Mouse (Mus musculus): ENCODE data around the gene Pgls. TPM values are rescaled to one million over a fixed set of nuclear protein-coding genes. Genes with fewer than 3 reads are reported as not detected.

Pgls gene
- polyA plus RNA-seq, 1 experiment from 2014 or later = 152 TPM

- H3K27me3 ChIP-seq (replicated peaks; ENCODE audit: control insufficient read depth, insufficient read depth, low read length) = no peaks in the 10 kb centered on the region
- H3K4me3 ChIP-seq (ENCODE audit: low read depth, low read length) = peak overlapping the region; percentile 90
- no peak for TF ChIP-seq CTCF (IDR thresholded peaks at IDR 0.05; ENCODE audit: low read depth)
- no peaks in the 10 kb centered on the region; the same call in 1 of the 2 replicates for H3K4me1 ChIP-seq (replicated peaks; ENCODE audit: control insufficient read depth, insufficient read depth, low read length)
- no peaks in the 10 kb centered on the region for H3K9me3 ChIP-seq (ENCODE audit: control insufficient read depth)
- H3K27ac ChIP-seq (ENCODE audit: low read depth, low read length) = peak overlapping the region; percentile 68
- H3K36me3 ChIP-seq (ENCODE audit: control insufficient read depth, insufficient read depth) = peaks cover 34% of the 10 kb centered on the region
- H3K4me2 ChIP-seq (replicated peaks; ENCODE audit: low read depth) = peak overlapping the region; percentile 84
- WGBS = 19% methylated on average over 5 of the region's 5 CpGs
- ATAC-seq = no peak
- 0 out of 2 replicates have a peak overlapping the region, but pooled peaks have one; percentile 74 for H3K9ac ChIP-seq (ENCODE audit: low read depth, low read length)
These were observed 20.2 kb downstream of the Pgls start for GRCm38 (mm10) chr8:71612141-71612540.

- H3K4me2 ChIP-seq (replicated peaks; ENCODE audit: low read depth) = no peak overlapping the region
- ATAC-seq = no peak
- WGBS = 60% methylated on average over 4 of the region's 4 CpGs
- H3K36me3 ChIP-seq (ENCODE audit: control insufficient read depth, insufficient read depth) = peaks cover 47% of the 10 kb centered on the region
- no peak overlapping the region for H3K9ac ChIP-seq (ENCODE audit: low read depth, low read length)
- H3K4me1 ChIP-seq (replicated peaks; ENCODE audit: control insufficient read depth, insufficient read depth, low read length) = no peaks in the 10 kb centered on the region; the same call in 1 of the 2 replicates
- no peak overlapping the region for H3K27ac ChIP-seq (ENCODE audit: low read depth, low read length)
- no peak for TF ChIP-seq CTCF (IDR thresholded peaks at IDR 0.05; ENCODE audit: low read depth)
- no peaks in the 10 kb centered on the region for H3K9me3 ChIP-seq (ENCODE audit: control insufficient read depth)
- H3K4me3 ChIP-seq (ENCODE audit: low read depth, low read length) = no peak overlapping the region
- H3K27me3 ChIP-seq (replicated peaks; ENCODE audit: control insufficient read depth, insufficient read depth, low read length) = no peaks in the 10 kb centered on the region
These were observed 21.4 kb downstream of the Pgls start for GRCm38 (mm10) chr8:71613418-71613817.

DNA sequence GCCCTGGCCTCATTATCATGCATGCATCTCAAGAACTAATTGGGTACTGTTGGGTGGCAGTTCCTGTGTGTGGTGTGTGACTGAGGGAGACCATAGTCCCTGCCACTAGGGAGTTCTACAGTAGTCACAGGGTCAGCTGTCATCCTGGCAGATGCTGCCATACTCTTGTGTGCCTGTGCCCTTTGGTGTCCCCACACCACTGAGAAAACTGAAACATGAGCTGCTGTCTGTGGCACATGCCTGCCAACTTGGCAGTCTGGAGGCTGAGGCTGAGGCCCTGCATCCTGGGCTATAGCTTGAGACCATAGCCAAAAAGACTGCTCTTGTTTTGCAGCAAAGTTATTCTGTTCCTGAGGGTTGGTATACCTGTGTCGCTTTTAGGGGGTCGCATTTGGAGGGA is 27.8 kb downstream of the Pgls start:
- no peak overlapping the region for H3K27ac ChIP-seq (ENCODE audit: low read depth, low read length)
- no peak overlapping the region for H3K4me3 ChIP-seq (ENCODE audit: low read depth, low read length)
- H3K27me3 ChIP-seq (replicated peaks; ENCODE audit: control insufficient read depth, insufficient read depth, low read length) = no peaks in the 10 kb centered on the region
- H3K9me3 ChIP-seq (ENCODE audit: control insufficient read depth) = peaks cover 12% of the 10 kb centered on the region
- 98% methylated on average over 2 of the region's 2 CpGs for WGBS
- no peaks in the 10 kb centered on the region for H3K4me1 ChIP-seq (replicated peaks; ENCODE audit: control insufficient read depth, insufficient read depth, low read length)
- H3K36me3 ChIP-seq (ENCODE audit: control insufficient read depth, insufficient read depth) = peaks cover 93% of the 10 kb centered on the region
- TF ChIP-seq CTCF (IDR thresholded peaks at IDR 0.05; ENCODE audit: low read depth) = no peak
- ATAC-seq = no peak
- H3K9ac ChIP-seq (ENCODE audit: low read depth, low read length) = no peak overlapping the region
- H3K4me2 ChIP-seq (replicated peaks; ENCODE audit: low read depth) = no peak overlapping the region

- Histone ChIP-seq H3K27ac (ENCODE audit: low read depth, low read length) (no peak overlapping the region), H3K4me1 (replicated peaks; ENCODE audit: control insufficient read depth, insufficient read depth, low read length) (peaks cover 15% of the 10 kb centered on the region), H3K27me3 (replicated peaks; ENCODE audit: control insufficient read depth, insufficient read depth, low read length) (peaks cover 4% of the 10 kb centered on the region; the same call in 1 of the 2 replicates), H3K36me3 (ENCODE audit: control insufficient read depth, insufficient read depth) (peaks cover 52% of the 10 kb centered on the region), H3K9me3 (ENCODE audit: control insufficient read depth) (peaks cover 12% of the 10 kb centered on the region), H3K4me2 (replicated peaks; ENCODE audit: low read depth) (no peak overlapping the region), H3K9ac (ENCODE audit: low read depth, low read length) (no peak overlapping the region), H3K4me3 (ENCODE audit: low read depth, low read length) (no peak overlapping the region)
- TF ChIP-seq CTCF (IDR thresholded peaks at IDR 0.05; ENCODE audit: low read depth) = no peak
- WGBS = 87% methylated on average over 1 of the region's 1 CpGs
- no peak for ATAC-seq
These were observed 33.1 kb downstream of the Pgls start for GRCm38 (mm10) chr8:71625088-71625487.

GRCm38 (mm10) chr8:71626753-71627152 is 34.8 kb downstream of the Pgls start:
- ATAC-seq = no peak
- Histone ChIP-seq H3K9me3 (ENCODE audit: control insufficient read depth) (peaks cover 12% of the 10 kb centered on the region), H3K27ac (ENCODE audit: low read depth, low read length) (no peak overlapping the region), H3K36me3 (ENCODE audit: control insufficient read depth, insufficient read depth) (peaks cover 37% of the 10 kb centered on the region), H3K4me3 (ENCODE audit: low read depth, low read length) (no peak overlapping the region), H3K4me2 (replicated peaks; ENCODE audit: low read depth) (no peak overlapping the region), H3K27me3 (replicated peaks; ENCODE audit: control insufficient read depth, insufficient read depth, low read length) (peaks cover 13% of the 10 kb centered on the region; the same call in 1 of the 2 replicates), H3K4me1 (replicated peaks; ENCODE audit: control insufficient read depth, insufficient read depth, low read length) (peaks cover 15% of the 10 kb centered on the region), H3K9ac (ENCODE audit: low read depth, low read length) (no peak overlapping the region)
- 91% methylated on average over 9 of the region's 9 CpGs for WGBS
- no peak for TF ChIP-seq CTCF (IDR thresholded peaks at IDR 0.05; ENCODE audit: low read depth)

- no peak for ATAC-seq
- Histone ChIP-seq H3K4me1 (replicated peaks; ENCODE audit: control insufficient read depth, insufficient read depth, low read length) (peaks cover 15% of the 10 kb centered on the region), H3K4me3 (ENCODE audit: low read depth, low read length) (no peak overlapping the region), H3K9me3 (ENCODE audit: control insufficient read depth) (peaks cover 7% of the 10 kb centered on the region), H3K27me3 (replicated peaks; ENCODE audit: control insufficient read depth, insufficient read depth, low read length) (peaks cover 13% of the 10 kb centered on the region; the same call in 1 of the 2 replicates), H3K9ac (ENCODE audit: low read depth, low read length) (no peak overlapping the region), H3K36me3 (ENCODE audit: control insufficient read depth, insufficient read depth) (peaks cover 30% of the 10 kb centered on the region), H3K4me2 (replicated peaks; ENCODE audit: low read depth) (no peak overlapping the region), H3K27ac (ENCODE audit: low read depth, low read length) (no peak overlapping the region)
- 0 out of 2 replicates have a peak, but pooled peaks have one; percentile 14 for TF ChIP-seq CTCF (IDR thresholded peaks at IDR 0.05; ENCODE audit: low read depth)
- WGBS = 42% methylated on average over 9 of the region's 9 CpGs
These were observed 35.5 kb downstream of the Pgls start for GRCm38 (mm10) chr8:71627265-71628099.

Measured in intestine, postnatal 0 days (tissue).